Mouse (Mus musculus) kidney, postnatal 0 days (tissue): ENCODE measurements at regions not wholly inside any gene's neighbourhood (a gene's known extent, or its start where the extent isn't known, plus 50 kb on each side); places are given as distances from the start of the nearest gene placed in this dataset.

Experiments
- ATAC-seq: fragments of 200-750 bp; cut with Nextera tagmentation; replicated peaks from 2 replicates; pipeline ENCODE4 v1.8.0; 2017; ENCODE audit warnings: low read depth, moderate number of reproducible peaks, moderate TSS enrichment, moderate library complexity; ENCODE audit not compliant: low FRiP score
- DNase-seq: peaks from one replicate; pipeline ENCODE4 v3.0.0-alpha.2; 2016; ENCODE audit warnings: low spot score
- H3K27ac ChIP-seq: fragments of 300-500 bp; sonication (generic); 2 replicates; pipeline ENCODE4 v1.5.1; 2014; ENCODE audit warnings: mild to moderate bottlenecking
- H3K27me3 ChIP-seq: fragments of 300-500 bp; sonication (generic); 2 replicates; pipeline ENCODE4 v1.6.1; 2014; ENCODE audit warnings: low read length, mixed read lengths; ENCODE audit not compliant: insufficient read depth
- H3K36me3 ChIP-seq: fragments of 300-500 bp; sonication (generic); 2 replicates; pipeline ENCODE4 v1.6.1; 2014; ENCODE audit warnings: low read length, mixed read lengths; ENCODE audit not compliant: insufficient read depth
- H3K4me1 ChIP-seq: fragments of 300-500 bp; sonication (generic); replicated peaks from 2 replicates; pipeline ENCODE4 v1.6.1; 2014; ENCODE audit warnings: antibody characterized with exemption, low read length, mixed read lengths; ENCODE audit not compliant: insufficient read depth
- H3K4me2 ChIP-seq: fragments of 300-500 bp; sonication (generic); 2 replicates; pipeline ENCODE4 v1.6.1; 2014; ENCODE audit warnings: mild to moderate bottlenecking, low read length, moderate library complexity, mixed read lengths
- H3K4me3 ChIP-seq: fragments of 300-500 bp; sonication (generic); replicated peaks from 2 replicates; pipeline ENCODE4 v1.5.1; 2014; ENCODE audit warnings: low read depth, low read length
- H3K9ac ChIP-seq: fragments of 300-500 bp; sonication (generic); 2 replicates; pipeline ENCODE4 v1.6.1; 2014; ENCODE audit warnings: low read depth, low read length
- H3K9me3 ChIP-seq: fragments of 300-500 bp; sonication (generic); replicated peaks from 2 replicates; pipeline ENCODE4 v1.6.1; 2016; ENCODE audit warnings: low read length, inconsistent platforms, mixed read lengths
- CTCF ChIP-seq: IDR thresholded peaks from 2 replicates; pipeline ENCODE4 v1.5.1; 2016; ENCODE audit warnings: antibody characterized with exemption, low read depth, mild to moderate bottlenecking, moderate library complexity
- WGBS: fragments of 180-500 bp; shearing (Covaris S2); extraction: QIAGEN DNeasy Blood & Tissue Kit; methylation state at CpG from one replicate; pipeline ENCODE4 v1.1.7; 2014; 5-methylcytosine and 5-hydroxymethylcytosine counted together

GRCm38 (mm10) chr9:52331748-52332147 is 163.4 kb upstream of the Zc3h12c start:
- DNase-seq, result no peak
- 71% methylated on average over 1 of the region's 1 CpGs for WGBS
- Histone ChIP-seq H3K4me1 (no peaks in the 10 kb centered on the region), H3K4me2 (no peak overlapping the region), H3K9ac (no peak overlapping the region), H3K27ac (no peak overlapping the region), H3K27me3 (no peaks in the 10 kb centered on the region), H3K36me3 (no peaks in the 10 kb centered on the region), H3K4me3 (no peak overlapping the region), H3K9me3 (no peaks in the 10 kb centered on the region)
- ATAC-seq, result no peak
- TF ChIP-seq CTCF, result no peak

- 92% methylated on average over 3 of the region's 3 CpGs for WGBS
- no peak for TF ChIP-seq CTCF
- Histone ChIP-seq H3K4me2 (no peak overlapping the region), H3K4me3 (no peak overlapping the region), H3K9ac (no peak overlapping the region), H3K36me3 (no peaks in the 10 kb centered on the region), H3K27me3 (no peaks in the 10 kb centered on the region), H3K27ac (no peak overlapping the region), H3K4me1 (no peaks in the 10 kb centered on the region), H3K9me3 (no peaks in the 10 kb centered on the region)
- no peak for ATAC-seq
- no peak for DNase-seq
These were observed 162.3 kb upstream of the Zc3h12c start for GRCm38 (mm10) chr9:52330652-52331051.

GRCm38 (mm10) chr9:52324347-52324746 is 156.0 kb upstream of the Zc3h12c start:
- no peaks in the 10 kb centered on the region for H3K36me3 ChIP-seq
- 94% methylated on average over 2 of the region's 2 CpGs for WGBS
- no peak for DNase-seq
- no peak for ATAC-seq
- H3K4me2 ChIP-seq, result no peak overlapping the region
- no peak overlapping the region for H3K9ac ChIP-seq
- H3K27me3 ChIP-seq, result no peaks in the 10 kb centered on the region
- TF ChIP-seq CTCF, result no peak
- H3K27ac ChIP-seq, result no peak overlapping the region
- H3K9me3 ChIP-seq, result no peaks in the 10 kb centered on the region
- H3K4me1 ChIP-seq, result no peaks in the 10 kb centered on the region
- no peak overlapping the region for H3K4me3 ChIP-seq

- H3K4me3 ChIP-seq, result no peak overlapping the region
- peak; percentile 47; the same call in 1 of the 2 replicates for TF ChIP-seq CTCF
- H3K27ac ChIP-seq, result no peak overlapping the region
- ATAC-seq (no peak), DNase-seq (no peak)
- WGBS, result 95% methylated on average over 1 of the region's 1 CpGs
- H3K4me2 ChIP-seq, result no peak overlapping the region
- no peak overlapping the region for H3K9ac ChIP-seq
- no peaks in the 10 kb centered on the region for H3K9me3 ChIP-seq
- H3K27me3 ChIP-seq, result no peaks in the 10 kb centered on the region
- H3K36me3 ChIP-seq, result no peaks in the 10 kb centered on the region
- no peaks in the 10 kb centered on the region for H3K4me1 ChIP-seq
These were observed 155.4 kb upstream of the Zc3h12c start for GRCm38 (mm10) chr9:52323757-52324156.

- no peak for ATAC-seq
- Histone ChIP-seq H3K27me3 (no peaks in the 10 kb centered on the region), H3K4me1 (no peaks in the 10 kb centered on the region), H3K9ac (no peak overlapping the region), H3K4me2 (no peak overlapping the region), H3K36me3 (no peaks in the 10 kb centered on the region), H3K27ac (no peak overlapping the region), H3K4me3 (no peak overlapping the region), H3K9me3 (no peaks in the 10 kb centered on the region)
- no peak for TF ChIP-seq CTCF
- WGBS, result 90% methylated on average over 6 of the region's 6 CpGs
- DNase-seq, result no peak
These were observed 154.9 kb upstream of the Zc3h12c start for GRCm38 (mm10) chr9:52323226-52323625.

GRCm38 (mm10) chr9:52301521-52301920 is 133.1 kb upstream of the Zc3h12c start:
- Histone ChIP-seq H3K9me3 (no peaks in the 10 kb centered on the region), H3K4me3 (no peak overlapping the region), H3K9ac (no peak overlapping the region), H3K4me2 (no peak overlapping the region), H3K27ac (no peak overlapping the region), H3K36me3 (no peaks in the 10 kb centered on the region), H3K4me1 (no peaks in the 10 kb centered on the region), H3K27me3 (no peaks in the 10 kb centered on the region)
- no peak for TF ChIP-seq CTCF
- ATAC-seq (no peak), DNase-seq (no peak)
- WGBS, result 38% methylated on average over 6 of the region's 6 CpGs

GRCm38 (mm10) chr9:52298329-52298728 is 130.0 kb upstream of the Zc3h12c start:
- Histone ChIP-seq H3K9me3 (no peaks in the 10 kb centered on the region), H3K27me3 (no peaks in the 10 kb centered on the region), H3K36me3 (no peaks in the 10 kb centered on the region), H3K27ac (no peak overlapping the region), H3K4me1 (no peaks in the 10 kb centered on the region), H3K9ac (no peak overlapping the region), H3K4me3 (no peak overlapping the region), H3K4me2 (no peak overlapping the region)
- no peak for ATAC-seq
- 5% methylated on average over 6 of the region's 6 CpGs for WGBS
- peak; percentile 87 for TF ChIP-seq CTCF
- peak; percentile 89 for DNase-seq
